Mouse (Mus musculus) gastrocnemius, adult 8-10 months (tissue): ENCODE measurements at regions not wholly inside any gene's neighbourhood (a gene's known extent, or its start where the extent isn't known, plus 50 kb on each side); places are given as distances from the start of the nearest gene placed in this dataset.

Experiments used
- DNase-seq, 2 experiments: peaks; one replicate each; pipeline ENCODE4 v3.0.0; 2022; ENCODE audit warnings: low spot score in 2 of 2

DNA sequence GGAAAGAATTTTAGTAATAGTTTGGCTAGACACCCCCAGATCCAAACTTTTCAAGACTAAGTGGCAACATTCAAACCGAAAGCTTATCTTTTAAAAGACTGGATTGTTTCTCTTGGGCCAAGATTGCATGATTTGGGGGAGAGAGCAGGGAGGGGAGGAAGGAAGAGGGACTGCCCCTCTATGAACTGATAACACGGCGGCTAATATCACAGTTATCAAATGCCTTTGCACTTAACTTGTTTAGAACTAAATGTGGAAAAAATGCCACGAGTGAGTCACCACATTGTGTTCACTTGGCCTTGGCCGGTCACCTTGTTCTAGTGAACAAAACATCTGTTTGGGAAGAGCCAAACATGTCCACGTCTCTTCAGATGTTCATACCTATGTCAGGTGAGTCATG lies 92.3 kb downstream of the Tes start:
- no peak for DNase-seq

DNA sequence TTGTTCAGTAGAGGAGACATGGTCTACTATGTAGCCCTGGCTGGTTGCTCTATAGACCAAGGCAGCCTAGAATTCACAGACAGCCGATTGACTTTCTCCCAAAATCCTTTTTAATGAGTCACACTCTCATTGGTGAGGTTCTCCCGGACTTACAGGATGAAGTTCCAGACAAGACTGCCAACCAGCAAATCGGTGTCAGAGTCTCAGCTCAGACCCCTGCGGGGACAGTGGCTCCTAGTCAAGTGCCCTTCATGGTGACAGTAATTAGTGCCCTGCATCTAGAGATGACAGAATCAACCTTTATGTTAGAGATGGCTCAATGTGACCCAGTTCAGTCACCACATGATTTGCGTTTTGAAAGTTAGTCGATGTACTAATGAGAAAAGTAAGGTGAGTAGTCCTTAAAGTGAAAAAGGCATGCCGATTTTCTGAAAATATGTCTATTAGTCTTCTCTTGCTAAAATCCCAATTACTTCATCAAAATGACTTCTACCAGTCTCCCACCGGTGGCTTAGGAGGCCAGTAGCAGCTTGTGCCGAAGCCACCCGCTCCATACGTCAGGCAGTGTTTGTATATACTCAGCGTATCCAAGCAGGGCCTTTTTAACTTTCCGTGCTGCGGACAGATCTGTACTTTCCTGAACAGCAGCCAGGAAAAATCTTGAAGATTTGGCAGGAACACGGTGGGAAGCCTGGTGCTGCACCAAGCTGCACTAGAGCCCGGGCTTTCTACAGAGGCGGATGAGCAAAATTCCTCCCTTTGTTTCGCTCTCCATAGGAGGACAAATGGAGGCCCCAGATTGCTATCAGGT lies 105.2 kb downstream of the Tes start:
- DNase-seq: peak; percentile 23 to 40

GRCm38 (mm10) chr6:17170782-17171272 lies 105.9 kb downstream of the Tes start:
- peak; percentile 31 to 33 for DNase-seq

- peak in 1 of 2 experiments; percentile 12 for DNase-seq
Observed at GRCm38 (mm10) chr6:17171273-17172011, 106.5 kb downstream of the Tes start.

DNA sequence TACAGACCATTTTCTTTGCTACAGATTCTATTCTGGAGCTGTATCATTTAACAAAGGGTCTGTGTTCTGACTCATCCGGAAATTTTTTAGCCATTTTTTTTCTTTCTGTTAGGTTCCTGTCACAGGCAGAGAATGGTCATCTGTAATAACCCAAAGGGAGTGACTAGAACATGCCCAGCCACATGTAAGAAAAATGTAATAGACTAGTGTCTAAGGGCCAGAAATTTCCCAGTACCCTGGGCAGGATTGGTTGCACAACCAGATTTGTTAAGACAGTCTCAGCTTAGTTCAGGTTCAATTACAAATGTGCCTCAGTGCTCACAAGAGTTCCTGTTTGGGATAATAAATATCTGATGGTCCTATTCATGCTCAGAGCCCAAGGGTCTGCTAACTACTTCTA lies 107.1 kb downstream of the Tes start:
- DNase-seq: no peak

DNA sequence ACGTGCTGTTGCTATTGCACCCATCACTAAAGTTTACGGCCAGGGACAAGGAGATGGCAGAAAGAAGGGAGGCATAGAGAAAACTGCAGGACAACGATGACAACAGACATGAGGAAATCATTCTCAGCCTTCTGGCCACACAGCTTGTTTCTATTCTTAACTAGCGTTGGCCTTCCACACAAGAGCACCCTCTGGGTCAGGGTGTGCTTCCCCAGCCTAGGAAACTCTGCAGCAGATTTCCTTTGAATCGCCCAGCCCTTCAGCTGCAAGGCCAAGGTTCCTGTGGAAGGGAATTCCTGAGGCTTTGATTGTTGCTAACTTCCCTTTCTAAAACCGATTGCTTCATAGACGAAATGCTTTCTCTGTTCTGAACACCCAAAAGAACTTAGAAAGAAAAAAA lies 103.8 kb upstream of the Cav2 start:
- peak in 1 of 2 experiments; percentile 28 for DNase-seq

DNA sequence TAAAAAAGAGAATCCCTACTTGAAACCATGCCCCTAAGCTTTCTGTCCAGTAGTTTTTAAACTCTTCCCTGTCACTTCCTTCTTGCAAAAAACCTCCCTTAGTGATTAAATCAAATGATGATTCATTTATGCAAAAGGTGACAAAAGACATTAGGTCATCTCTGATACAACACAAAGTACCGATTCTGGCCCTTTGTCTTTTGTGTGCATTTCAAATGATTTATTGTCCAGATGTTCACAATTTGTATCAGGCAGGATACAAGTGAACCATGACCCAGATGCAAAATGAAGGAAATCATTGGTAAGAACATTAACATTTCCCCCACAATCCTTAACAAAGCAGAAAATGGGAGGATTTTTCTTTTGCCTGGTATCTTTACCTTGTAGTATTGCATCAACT lies 101.5 kb upstream of the Cav2 start:
- DNase-seq: no peak

DNA sequence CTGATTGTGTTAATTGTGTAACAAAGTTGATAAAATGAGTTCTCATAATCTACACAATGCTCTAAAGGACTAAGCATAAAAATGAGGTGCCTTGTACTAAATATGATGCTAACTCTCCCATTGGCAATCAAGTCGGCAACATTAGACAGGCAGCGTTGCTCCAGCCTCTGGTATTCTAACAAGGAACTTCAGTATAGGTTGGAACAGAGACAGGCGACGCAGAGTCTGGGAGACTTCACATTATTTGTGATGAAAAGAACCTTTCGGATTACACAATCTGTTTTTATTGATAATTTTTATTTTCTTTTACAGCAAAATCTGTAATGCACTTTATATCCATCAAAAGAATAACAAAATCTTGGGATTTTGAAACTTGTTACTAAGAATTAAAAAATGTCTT lies 94.4 kb upstream of the Cav2 start:
- DNase-seq: no peak

GRCm38 (mm10) chr6:17187106-17187505 lies 93.9 kb upstream of the Cav2 start:
- no peak for DNase-seq

GRCm38 (mm10) chr6:17195538-17195937 lies 85.4 kb upstream of the Cav2 start:
- DNase-seq: no peak

DNA sequence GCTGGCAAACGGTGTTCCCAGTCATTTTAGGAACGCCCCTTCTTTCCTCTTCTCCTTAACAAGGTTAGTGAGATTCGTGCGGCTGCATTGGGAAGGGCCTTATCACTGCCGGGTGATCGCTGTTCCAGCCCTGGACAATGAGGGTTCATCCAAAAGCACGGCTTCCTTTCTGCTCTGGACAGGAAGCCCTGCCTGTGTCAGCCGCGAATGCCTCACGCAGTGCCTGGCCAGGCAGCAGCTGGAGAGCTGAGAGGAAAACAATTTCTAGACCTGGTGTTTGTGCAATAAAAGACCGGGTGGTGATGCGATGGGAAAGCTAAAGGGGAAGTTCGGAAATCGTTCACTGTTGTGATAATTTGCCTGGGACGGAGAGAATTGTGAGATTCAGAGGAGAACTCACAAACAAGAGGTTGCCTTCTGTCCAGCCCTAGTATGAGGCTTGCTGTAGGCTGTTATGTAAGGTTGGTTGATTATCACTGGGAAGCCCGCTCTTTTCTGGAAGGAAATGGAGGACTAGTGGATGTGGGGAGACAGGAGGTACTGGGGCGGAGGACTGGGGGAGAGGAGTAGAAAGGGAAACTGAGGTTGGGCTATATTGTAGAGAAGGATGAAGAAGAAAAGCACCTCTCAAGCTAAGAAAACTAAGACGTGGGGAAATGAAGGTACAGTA lies 83.1 kb upstream of the Cav2 start:
- peak in 1 of 2 experiments; percentile 40 for DNase-seq

DNA sequence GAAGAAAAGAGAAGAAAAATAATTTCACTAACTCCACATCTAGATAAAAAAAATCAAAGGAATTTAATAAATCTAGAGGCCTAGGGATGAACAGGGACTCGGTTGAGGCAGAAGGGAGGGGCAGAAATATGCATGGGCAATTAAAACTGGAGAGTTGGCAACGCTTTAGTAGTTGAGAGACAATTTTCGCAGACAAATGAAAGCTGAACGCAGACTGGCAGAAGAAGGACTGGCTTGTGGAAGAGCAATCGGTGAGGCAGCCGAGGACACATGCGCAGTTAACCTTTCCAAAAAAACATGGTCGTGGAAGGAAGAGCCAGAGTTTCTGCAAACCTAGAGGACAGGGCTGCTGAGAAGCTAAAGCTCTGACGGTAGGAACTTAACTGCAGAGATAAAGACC lies 82.1 kb upstream of the Cav2 start:
- DNase-seq: no peak

- no peak for DNase-seq
Observed at GRCm38 (mm10) chr6:17201916-17202636, 78.9 kb upstream of the Cav2 start.

DNA sequence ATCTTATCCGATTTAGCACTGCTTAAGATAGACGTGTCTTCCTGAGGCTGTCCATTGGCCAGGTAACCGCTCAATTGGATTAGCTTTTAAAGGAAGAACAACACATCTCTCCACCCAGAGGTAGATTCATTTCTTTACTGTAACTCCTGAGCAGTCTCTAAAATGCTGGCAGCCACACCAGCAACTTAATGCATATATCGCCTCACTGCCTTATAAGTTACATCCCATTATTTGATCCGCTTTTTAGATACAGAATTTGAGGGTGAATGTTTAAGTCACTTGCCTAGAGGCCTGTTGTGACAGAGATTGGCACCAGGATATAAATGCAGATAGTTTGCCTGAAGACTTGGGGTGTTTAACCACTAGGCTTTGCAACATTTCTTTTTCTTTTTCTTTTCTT lies 77.7 kb upstream of the Cav2 start:
- DNase-seq: no peak

GRCm38 (mm10) chr6:17203900-17204686 lies 76.9 kb upstream of the Cav2 start:
- DNase-seq: no peak

DNA sequence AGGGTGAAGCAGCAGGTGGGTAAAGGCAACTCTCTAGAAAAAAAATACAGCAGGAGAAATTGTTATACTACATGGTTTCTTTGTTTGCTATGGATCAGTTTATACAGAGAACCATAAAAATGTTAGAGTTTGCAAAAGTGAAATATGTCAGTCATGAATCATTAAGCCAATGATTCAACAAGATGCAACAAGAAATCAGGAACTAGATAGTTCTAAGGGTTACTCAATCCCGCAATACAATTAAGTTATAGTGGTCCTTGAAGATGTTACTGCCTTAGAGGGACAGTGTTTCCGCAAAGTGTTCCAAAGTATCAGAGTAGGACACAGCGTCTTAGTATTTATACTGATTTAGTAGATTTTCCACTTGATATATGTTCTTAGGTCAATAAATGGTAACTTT lies 74.1 kb upstream of the Cav2 start:
- no peak for DNase-seq

DNA sequence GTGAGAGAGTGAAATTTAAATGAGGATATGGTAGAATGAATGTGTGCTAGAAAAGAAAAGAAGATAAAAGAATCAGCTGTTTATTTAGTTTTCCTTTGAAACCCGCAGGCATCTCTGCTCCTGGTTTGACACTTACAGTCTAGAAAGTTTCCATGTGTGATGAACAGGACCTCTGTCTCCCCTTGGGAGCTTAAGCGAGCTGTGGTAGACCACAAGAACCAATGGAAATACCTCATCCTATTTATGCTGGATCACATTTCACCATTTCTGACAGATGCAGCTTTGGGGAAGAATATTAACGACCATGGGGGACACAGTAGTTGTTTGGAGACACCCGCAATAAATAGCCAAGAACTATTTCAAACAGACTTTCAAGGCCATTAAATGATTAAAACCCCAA lies 71.2 kb upstream of the Cav2 start:
- DNase-seq: no peak

DNA sequence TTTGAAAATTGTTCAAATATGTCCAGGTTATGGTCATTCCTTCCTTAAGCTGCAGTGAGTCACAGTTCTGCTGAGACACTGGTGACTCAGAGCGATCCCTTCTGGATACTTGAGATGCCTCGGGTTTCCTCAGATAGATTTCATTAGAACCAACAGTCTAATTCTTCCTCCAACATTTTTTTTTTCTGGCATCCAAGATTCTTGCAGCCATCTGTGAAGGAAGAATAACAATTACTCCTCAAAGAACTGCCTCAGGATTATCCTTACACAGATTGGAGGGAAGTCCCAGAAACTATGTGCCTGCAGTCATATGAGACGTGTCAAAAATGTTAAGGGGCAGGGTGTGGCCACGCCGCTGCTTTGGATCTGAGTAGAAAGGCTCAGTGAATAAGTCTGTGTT lies 69.6 kb upstream of the Cav2 start:
- no peak for DNase-seq

GRCm38 (mm10) chr6:17214774-17215173 lies 66.2 kb upstream of the Cav2 start:
- DNase-seq: no peak

GRCm38 (mm10) chr6:17216442-17216841 lies 64.5 kb upstream of the Cav2 start:
- DNase-seq: no peak

DNA sequence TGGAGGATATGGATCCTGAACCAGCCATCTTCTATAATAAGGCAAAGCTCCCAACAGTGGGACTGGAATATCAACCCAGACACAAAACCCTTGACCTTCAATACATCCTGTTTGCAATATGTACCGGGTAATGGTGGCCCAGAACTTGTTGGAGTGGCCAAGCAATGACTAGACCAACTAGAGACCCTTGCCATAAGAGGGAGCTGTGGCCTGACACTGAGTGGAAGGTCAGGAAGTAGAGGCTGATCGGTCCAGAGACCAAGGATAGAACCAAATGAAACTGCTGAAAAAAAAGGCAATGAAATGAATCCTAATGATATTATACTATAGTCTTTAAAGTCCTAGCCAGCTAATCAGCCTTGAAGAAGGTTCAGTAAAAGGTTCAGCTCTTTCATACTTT lies 57.2 kb upstream of the Cav2 start:
- no peak for DNase-seq
